Mouse (Mus musculus) cerebellum, adult 11-12 months (tissue): ENCODE results near the gene Unk.
A peak's percentile ranks its signal among the peaks of the same experiment; 100 is the strongest.

Source experiments
- DNase-seq: peaks from one replicate; pipeline ENCODE4 v3.0.0; 2022

The Unk gene

GRCm38 (mm10) chr11:116064187-116064867, 34.2 kb downstream of the Unk start:
- peak; percentile 76 for DNase-seq

GRCm38 (mm10) chr11:116065345-116065744, 35.2 kb downstream of the Unk start:
- DNase-seq, result peak; percentile 67

- no peak for DNase-seq
These were observed 41.4 kb downstream of the Unk start for GRCm38 (mm10) chr11:116071510-116071909.

- no peak for DNase-seq
These were observed 42.5 kb downstream of the Unk start for GRCm38 (mm10) chr11:116072608-116073007.

GRCm38 (mm10) chr11:116074436-116074991, 44.4 kb downstream of the Unk start:
- DNase-seq, result no peak

- peak; percentile 43 for DNase-seq
These were observed 45.6 kb downstream of the Unk start for GRCm38 (mm10) chr11:116075539-116076265.

GRCm38 (mm10) chr11:116076266-116076540, 46.1 kb downstream of the Unk start:
- peak; percentile 38 for DNase-seq

- DNase-seq, result peak; percentile 45
These were observed 46.7 kb downstream of the Unk start for GRCm38 (mm10) chr11:116076836-116077235.

GRCm38 (mm10) chr11:116077446-116078204, 47.5 kb downstream of the Unk start, which contains the start of gene Unc13d:
TSS of gene Unc13d (minus strand) at chr11:116077961.
- peak; percentile 60 for DNase-seq

GRCm38 (mm10) chr11:116078221-116078620, 48.1 kb downstream of the Unk start:
- peak; percentile 71 for DNase-seq

GRCm38 (mm10) chr11:116078676-116079320, 48.7 kb downstream of the Unk start:
- peak; percentile 59 for DNase-seq

GRCm38 (mm10) chr11:116079511-116079910, 49.4 kb downstream of the Unk start:
- DNase-seq, result peak; percentile 71

- DNase-seq, result peak; percentile 80
These were observed 51.0 kb downstream of the Unk start for GRCm38 (mm10) chr11:116081081-116081480.

- peak; percentile 63 for DNase-seq
These were observed 53.1 kb downstream of the Unk start for GRCm38 (mm10) chr11:116083096-116083672.

- DNase-seq, result peak; percentile 28
These were observed 54.0 kb downstream of the Unk start for GRCm38 (mm10) chr11:116084166-116084565.

GRCm38 (mm10) chr11:116086258-116087193, 56.4 kb downstream of the Unk start, which contains the start of gene Wbp2:
TSS of gene Wbp2 (minus strand) at chr11:116086995.
- DNase-seq, result peak; percentile 99

- DNase-seq, result peak; percentile 87
These were observed 57.3 kb downstream of the Unk start for GRCm38 (mm10) chr11:116087194-116088130.

GRCm38 (mm10) chr11:116088188-116088587, 58.1 kb downstream of the Unk start:
- DNase-seq, result peak; percentile 26

- peak; percentile 38 for DNase-seq
These were observed 58.7 kb downstream of the Unk start for GRCm38 (mm10) chr11:116088741-116089394.
